Mouse (Mus musculus) heart, adult 18-20 months (tissue): ENCODE data around the gene Samd4b. TPM values are rescaled to one million over a fixed set of nuclear protein-coding genes. Genes with fewer than 3 reads are reported as not detected.
"Not testable (repeated sequence)": the region's sequence is repeated elsewhere in the genome, so short reads cannot be mapped to it uniquely, and the experiment has no call there.

Source experiments
- DNase-seq, 2 experiments: peaks; one replicate each; pipeline ENCODE4 v3.0.0; 2021 to 2022; ENCODE audit warnings: mixed read lengths in 1 of 2
- total RNA-seq, 2 experiments: library from RNA; stranded (reverse); gene quantifications; 2 replicates each; pipeline ENCODE4 v1.2.3; 2021

Gene Samd4b
- total RNA-seq, 2 experiments from 2014 or later, result 19.6 to 22.1 TPM

DNA sequence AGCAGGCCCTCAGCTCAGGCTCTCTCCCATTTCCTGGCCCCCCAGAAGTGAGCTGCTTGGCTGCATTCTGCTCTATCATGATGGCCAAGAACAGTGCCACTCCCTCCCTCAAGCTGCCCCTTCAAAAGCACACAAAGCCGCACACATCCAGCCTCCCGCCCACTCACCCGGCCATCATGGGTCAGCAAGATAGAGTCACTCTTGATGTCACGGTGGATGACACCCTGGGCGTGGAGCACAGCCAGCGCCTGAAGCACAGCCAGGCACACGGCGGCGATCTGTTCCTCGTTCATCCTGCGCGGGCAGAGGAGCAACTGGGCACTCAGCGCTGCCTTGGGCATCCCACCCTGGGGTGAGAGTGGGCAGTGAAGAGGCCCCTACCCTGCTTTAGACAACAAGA is 35.6 kb downstream of the Samd4b start:
- no peak for DNase-seq

DNA sequence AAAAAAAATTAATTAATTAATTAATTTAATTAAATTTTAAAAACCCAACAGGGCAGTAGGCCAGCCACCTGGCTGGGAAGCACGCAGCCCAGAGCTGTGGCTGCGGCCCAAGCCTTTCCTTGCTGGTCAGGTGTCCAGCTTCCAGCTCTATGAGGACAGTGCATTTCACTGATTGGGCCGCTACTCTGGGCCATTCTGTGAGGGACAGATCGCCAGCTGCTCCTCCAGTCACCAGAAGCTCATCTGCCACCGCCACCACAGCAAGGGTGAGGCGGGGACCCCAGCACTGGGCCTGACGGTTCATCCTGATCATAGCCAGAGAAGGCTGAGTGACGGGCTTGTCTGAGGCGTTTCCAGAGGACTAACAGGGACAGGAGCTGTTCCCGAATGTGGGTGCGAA is 36.0 kb downstream of the Samd4b start:
- DNase-seq, result no peak

DNA sequence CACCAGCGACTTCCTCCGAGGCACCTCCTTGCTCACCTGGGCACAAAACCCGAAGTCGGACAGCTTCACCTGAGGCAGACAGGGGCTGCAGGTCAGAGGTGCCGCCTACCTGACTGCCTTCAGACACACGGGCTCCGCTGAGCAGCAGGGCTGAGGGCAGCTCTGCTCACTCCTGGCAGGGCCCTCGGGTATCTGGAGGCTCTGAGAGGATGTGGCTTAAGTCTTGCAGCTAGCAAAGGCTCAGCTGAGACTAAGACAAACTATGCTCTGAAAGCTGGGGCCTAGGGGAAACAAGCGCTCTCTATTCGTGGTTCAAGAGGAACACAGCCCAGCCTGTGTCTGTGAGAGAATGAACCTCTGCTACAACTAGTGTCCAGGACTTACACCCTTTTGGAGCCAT is 37.1 kb downstream of the Samd4b start:
- no peak for DNase-seq

DNA sequence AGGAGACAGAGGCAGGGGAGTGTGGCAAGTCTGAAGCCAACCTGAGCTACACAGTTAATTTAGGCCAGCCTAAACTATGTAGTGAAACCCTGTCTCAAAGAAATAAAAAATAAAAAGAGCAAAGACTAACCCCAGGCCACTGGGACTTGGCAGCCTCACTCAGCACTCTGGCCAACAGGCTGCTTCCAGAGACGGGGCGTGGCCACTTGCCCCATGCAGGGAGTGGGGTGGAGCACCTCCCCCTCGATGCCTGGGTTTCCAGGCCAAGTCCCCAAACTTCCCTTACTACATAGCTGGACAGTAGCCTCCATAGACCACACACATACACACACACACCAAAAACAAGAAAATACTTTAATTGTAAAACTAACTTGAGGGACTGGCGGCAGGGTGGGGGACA is 39.5 kb downstream of the Samd4b start:
- DNase-seq, result peak; percentile 66 to 79

DNA sequence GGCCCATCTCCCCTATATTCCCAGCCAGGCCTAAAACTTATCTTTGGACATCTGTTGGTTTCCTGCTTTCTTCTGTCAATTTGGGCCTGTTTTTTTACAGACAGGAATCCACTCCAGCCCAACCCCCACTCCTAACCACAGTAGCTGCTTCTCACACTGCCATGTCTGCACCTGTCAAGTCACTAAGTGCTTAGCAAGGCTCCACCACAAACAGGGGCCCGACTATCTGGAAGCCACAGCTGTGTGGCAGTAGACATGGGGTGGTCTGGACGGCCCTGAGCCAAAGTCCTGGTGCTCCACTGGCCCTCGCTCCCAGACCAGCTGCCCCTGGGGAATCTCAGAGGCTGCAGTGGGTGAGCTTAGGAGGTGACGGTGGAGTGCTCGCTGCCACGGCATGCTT is 40.2 kb downstream of the Samd4b start:
- no peak for DNase-seq

DNA sequence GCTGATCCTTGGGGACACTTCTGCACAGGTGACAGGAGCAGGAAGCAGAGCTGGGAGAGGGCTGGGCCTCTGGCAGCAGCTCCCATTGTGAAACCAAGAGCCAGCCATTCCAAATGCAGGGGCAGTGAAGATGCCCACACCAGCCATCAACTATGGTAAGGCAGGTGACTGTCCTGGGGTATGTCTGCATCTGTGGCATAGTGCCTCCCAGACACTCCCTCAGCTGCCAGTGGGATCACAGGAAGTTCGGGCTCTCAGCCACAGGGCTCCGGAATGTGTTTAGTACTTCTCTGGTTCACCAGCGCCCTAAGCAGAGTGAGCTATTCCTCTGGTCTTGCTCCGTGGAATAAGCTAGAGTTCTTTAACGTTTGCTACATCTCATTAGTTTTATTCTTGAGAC is 40.9 kb downstream of the Samd4b start:
- DNase-seq, result no peak

- no peak for DNase-seq
These were observed 41.9 kb downstream of the Samd4b start for GRCm38 (mm10) chr7:28555939-28556535.

- DNase-seq, result no peak
These were observed 44.9 kb downstream of the Samd4b start for GRCm38 (mm10) chr7:28553076-28553475.

DNA sequence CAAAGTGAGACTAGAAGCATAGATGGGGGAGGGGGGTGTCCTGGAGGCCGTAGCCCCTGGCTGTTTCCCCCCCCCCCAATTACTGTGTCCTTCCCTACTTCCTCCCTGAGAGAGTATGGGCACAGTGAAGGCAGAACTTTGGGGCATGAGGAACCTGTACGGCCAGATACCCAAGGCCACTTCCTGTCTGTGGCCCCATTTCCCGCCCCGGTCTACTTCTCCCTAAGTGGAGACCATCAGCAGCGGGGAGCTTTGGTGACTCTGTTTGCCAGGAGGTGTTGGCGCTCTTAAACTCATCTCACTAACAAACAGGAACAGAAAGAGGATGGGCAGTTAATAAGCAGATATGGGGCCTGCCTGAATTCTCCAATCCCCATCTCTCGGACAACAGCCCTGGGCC is 50.3 kb downstream of the Samd4b start:
- DNase-seq, result no peak

GRCm38 (mm10) chr7:28547154-28547553 is 50.8 kb downstream of the Samd4b start, which contains the start of gene Nccrp1:
Gene Nccrp1, minus strand, starts transcription at chr7:28547254.
- no peak for DNase-seq

DNA sequence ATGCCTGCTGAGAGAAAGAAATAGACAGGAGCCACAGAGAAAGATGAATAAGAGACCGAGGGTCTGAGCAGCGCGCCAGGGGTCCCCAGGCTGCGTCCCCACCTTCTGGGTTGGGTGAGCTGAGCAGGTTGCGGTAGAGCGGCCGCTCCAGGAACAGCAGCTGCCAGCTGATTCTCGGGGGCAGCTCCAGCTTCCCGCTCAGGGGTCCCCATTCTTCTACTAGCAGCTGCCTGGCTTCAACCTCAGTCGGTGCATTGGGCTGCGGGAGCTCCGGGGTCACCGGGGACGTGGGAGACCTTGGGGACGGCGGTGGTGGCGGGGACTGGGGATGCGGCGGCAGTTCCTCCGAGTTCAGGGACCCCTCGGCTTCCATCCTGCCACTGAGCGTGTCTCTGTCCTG is 51.3 kb downstream of the Samd4b start:
- DNase-seq, result no peak

DNA sequence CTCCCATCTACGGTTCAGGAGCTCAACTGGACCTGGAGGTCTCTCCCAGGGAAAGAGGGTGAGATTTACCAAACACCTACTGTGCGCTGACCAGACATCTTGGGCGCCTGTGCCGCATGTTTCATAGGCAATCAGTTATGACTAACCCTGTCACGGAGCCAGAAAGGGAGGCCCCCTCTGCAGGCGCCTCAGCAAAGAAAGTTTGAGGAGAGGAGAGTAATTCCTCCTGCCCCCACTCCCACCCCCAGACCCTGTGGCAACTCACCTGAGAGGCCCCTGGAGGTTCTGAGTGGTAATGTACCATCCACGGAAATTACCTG is 52.1 kb downstream of the Samd4b start:
- DNase-seq, result no peak

- DNase-seq, result no peak
These were observed 52.7 kb downstream of the Samd4b start for GRCm38 (mm10) chr7:28545048-28545890.

- no peak for DNase-seq
These were observed 53.8 kb downstream of the Samd4b start for GRCm38 (mm10) chr7:28544051-28544601.

GRCm38 (mm10) chr7:28540526-28540925 is 57.4 kb downstream of the Samd4b start, which contains the start of gene Sycn:
Gene Sycn, plus strand, starts transcription at chr7:28540885.
- DNase-seq, result no peak

GRCm38 (mm10) chr7:28538886-28539285 is 59.1 kb downstream of the Samd4b start:
- DNase-seq, result not testable (repeated sequence)

DNA sequence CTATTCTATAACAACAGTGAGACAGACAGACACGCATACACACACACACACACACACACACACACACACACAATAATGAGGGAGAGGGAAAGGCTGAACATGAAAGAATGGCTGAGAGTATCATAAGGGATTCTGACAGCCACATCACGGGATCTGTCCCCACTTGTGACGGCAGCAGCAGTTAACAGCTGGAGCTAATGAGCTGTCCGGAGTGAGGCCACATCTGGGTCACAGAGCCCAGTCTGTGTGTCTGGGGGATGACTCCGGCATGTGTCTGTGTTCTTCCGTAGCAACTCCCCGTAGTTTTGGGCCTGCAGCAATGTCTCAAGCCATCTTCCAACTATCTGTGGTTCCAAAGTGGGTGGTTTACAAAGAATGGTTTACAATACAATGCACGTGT is 65.9 kb downstream of the Samd4b start:
- DNase-seq, result no peak

DNA sequence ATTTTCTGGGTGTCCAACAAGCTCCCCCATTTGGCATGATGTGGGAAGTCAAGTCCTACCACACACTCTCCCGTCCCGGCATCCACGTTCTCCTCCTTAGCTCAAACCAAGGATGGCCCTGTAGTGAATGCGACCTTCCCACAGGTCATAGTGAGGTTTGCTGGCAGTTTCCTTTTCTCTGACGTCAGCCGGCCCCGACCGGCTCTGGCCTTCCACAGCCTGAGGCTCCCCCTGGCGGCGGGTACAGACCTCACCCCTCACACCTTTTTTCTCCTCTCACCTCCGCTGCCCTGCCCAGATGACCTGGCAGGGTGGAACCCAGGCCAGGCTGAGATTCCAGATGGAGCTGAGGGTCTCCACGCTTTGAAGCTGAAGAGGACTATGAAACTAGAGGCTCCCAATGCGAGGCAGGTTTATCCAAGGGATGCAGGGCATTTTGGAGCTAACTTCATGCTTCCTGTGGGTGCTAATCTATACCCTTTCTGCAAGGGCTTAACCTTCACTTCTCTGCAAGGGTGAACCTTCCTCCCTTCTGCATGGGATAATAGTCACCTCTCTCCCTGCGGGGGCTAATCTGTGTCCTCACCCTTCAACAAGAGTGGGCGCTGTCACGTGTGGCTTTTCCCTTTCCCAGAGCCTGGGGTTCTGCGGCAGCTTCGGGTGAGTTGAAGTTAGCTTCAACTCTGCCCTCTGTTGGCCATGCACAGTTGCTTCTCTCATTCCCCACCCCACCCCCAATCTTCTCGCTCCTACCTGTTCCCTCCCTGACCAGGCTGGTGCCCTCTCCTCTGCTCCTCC is 69.8 kb downstream of the Samd4b start:
- peak; percentile 82 to 84 for DNase-seq

DNA sequence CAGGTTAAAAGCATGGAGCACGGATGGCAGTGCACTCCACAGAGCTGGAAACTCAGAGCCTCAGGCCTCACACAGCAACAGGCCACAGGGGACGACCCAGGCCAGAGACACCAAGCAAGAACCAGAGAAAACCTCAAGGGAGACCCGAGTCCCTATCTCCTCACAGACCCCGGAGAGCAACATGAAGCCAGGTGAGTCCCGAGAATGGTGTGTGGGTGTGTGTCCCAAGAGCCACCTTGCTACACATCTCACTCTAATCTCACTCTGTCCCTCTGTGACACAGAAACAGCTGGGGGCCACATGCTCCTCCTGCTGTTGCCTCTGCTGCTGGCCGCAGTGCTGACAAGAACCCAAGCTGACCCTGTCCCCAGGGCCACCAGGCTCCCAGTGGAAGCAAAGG is 75.4 kb downstream of the Samd4b start, which contains the start of gene Ifnl3:
TSS of gene Ifnl3 (plus strand) at position 301 of the 400 bp plus-strand sequence.
- not testable (repeated sequence) for DNase-seq

GRCm38 (mm10) chr7:28511441-28511840 is 86.5 kb downstream of the Samd4b start:
- DNase-seq, result no peak

GRCm38 (mm10) chr7:28510405-28510974 is 87.5 kb downstream of the Samd4b start, which contains the start of gene Ifnl2:
Gene Ifnl2, minus strand, starts transcription at chr7:28510455.
- not testable (repeated sequence) for DNase-seq

DNA sequence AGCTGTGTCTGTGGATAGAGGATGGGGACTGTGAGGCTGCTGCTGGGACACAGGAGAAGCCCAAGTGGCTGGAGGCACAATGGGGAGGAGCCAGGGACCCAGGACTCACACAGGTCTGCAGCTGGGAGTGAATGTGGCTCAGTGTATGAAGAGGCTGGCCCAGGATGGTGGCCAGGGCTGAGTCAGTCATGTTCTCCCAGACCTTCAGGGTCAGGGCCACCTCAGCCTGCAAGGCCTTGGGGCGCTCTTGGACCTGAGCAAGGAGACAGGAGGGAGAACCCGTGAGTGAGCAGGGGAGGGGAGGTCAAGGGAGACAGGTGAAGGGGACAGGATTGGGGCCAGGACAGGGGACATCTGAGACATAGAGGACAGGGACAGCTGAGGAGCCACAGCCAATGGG is 88.8 kb downstream of the Samd4b start:
- DNase-seq, result not testable (repeated sequence)
